12 mouse cellular contexts compared by ENCODE assay signal in the genomic region with DNA sequence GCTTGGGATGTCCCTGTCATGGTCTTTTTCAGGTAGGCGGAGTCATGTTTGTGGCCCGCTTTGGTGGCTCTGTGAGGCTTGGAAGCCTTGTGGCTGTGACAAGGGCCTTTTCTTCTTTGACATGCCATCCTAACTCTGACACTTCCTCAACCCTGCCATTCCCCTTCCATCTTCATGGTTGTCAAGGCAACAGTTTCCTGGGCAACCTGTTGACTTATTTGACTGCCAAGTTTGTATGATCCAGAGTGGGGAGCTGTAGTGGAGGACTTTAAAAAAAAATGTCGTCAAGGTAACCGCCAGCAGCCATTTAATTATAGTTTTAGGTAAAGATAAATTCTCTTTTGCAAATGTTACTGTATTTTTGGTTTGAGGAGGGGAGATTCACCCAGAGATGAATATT. TPM values are rescaled to one million over a fixed set of nuclear protein-coding genes. Genes with fewer than 3 reads are reported as not detected.
DNase-seq lines count a peak whose midpoint lies in the region; ATAC-seq and TF ChIP-seq lines count a peak whose summit lies in the region.
"Had no signal": no experiment of that assay in that cellular context is flagged by ENCODE, and none has a peak within 500 bp of the region (broad histone marks: within the 10 kb centered on the region; RNA-seq: fewer than 3 reads in every experiment).

No protein-coding gene starts in this region.

- H3K36me3 ChIP-seq in embryonic facial prominence, embryonic 10.5 days (replicated peaks), result no peaks in the 10 kb centered on the region
- H3K36me3 ChIP-seq in midbrain, postnatal 0 days (ENCODE audit: insufficient read depth, low read length), result no peaks in the 10 kb centered on the region
- H3K36me3 ChIP-seq: lung, embryonic 15.5 days; stomach, embryonic 15.5 days had no signal

- no peaks in the 10 kb centered on the region for H3K4me1 ChIP-seq in cerebellum, adult 2 months (ENCODE audit: control insufficient read depth, insufficient read depth, low read length)
- peaks cover 46% of the 10 kb centered on the region for H3K4me1 ChIP-seq in embryonic facial prominence, embryonic 10.5 days
- peaks cover 13% of the 10 kb centered on the region for H3K4me1 ChIP-seq in midbrain, postnatal 0 days (ENCODE audit: insufficient read depth, low read length)

- no peak for TF ChIP-seq POLR2A in cerebellum, adult 2 months (IDR thresholded peaks at IDR 0.05; ENCODE audit: borderline replicate concordance, insufficient read depth, low read length)

- intact Hi-C loops in heart, postnatal 36 days (cut with DNase I), result no loop called here

- peak; percentile 43 to 57 for DNase-seq in cerebellum, postnatal 14 days
- DNase-seq in cerebellum, adult 2 months, result no peak
- DNase-seq in embryonic facial prominence, embryonic 10.5 days (ENCODE audit: low spot score), result peak; percentile 43
- DNase-seq in layer of hippocampus, adult 9-10 months (ENCODE audit: low spot score), result peak; percentile 65
- DNase-seq in midbrain, postnatal 0 days (ENCODE audit: low spot score), result peak; percentile 79
- no peak for DNase-seq in Muller cell, postnatal 12 days (ENCODE audit: inconsistent ontology term)
- DNase-seq in heart, postnatal 36 days, result no peak
- DNase-seq in urinary bladder, adult 2 months (ENCODE audit: low spot score), result no peak

- no peak overlapping the region for H3K4me3 ChIP-seq in cerebellum, adult 2 months (replicated peaks; ENCODE audit: insufficient read depth, low read depth, low read length)
- no peak overlapping the region for H3K4me3 ChIP-seq in embryonic facial prominence, embryonic 10.5 days
- no peak overlapping the region for H3K4me3 ChIP-seq in midbrain, postnatal 0 days (ENCODE audit: low read depth, low read length)
- H3K4me3 ChIP-seq: left cerebral cortex, adult 2 months; lung, embryonic 15.5 days; stomach, embryonic 15.5 days had no signal

- no peak overlapping the region for H3K27ac ChIP-seq in cerebellum, adult 2 months (ENCODE audit: insufficient read depth, low read length)
- no peak overlapping the region for H3K27ac ChIP-seq in embryonic facial prominence, embryonic 10.5 days (replicated peaks)
- peak overlapping the region; percentile 64 for H3K27ac ChIP-seq in midbrain, postnatal 0 days (ENCODE audit: low read depth, low read length)
- H3K27ac ChIP-seq: lung, embryonic 15.5 days; stomach, embryonic 15.5 days had no signal

- no peak overlapping the region for H3K4me2 ChIP-seq in midbrain, postnatal 0 days (ENCODE audit: low read depth, low read length, poor library complexity, severe bottlenecking)
- H3K4me2 ChIP-seq: lung, embryonic 15.5 days; stomach, embryonic 15.5 days had no signal

- H3K27me3 ChIP-seq in cerebellum, adult 2 months (ENCODE audit: control insufficient read depth, insufficient read depth, low read length), result 0 out of 2 replicates have a peak, but pooled peaks cover 2% of the 10 kb centered on the region
- H3K27me3 ChIP-seq in embryonic facial prominence, embryonic 10.5 days (replicated peaks; ENCODE audit: low read depth, poor library complexity, severe bottlenecking), result 0 out of 2 replicates have a peak, but pooled peaks cover 5% of the 10 kb centered on the region
- no peaks in the 10 kb centered on the region for H3K27me3 ChIP-seq in midbrain, postnatal 0 days (ENCODE audit: insufficient read depth, low read length)
- H3K27me3 ChIP-seq: lung, embryonic 15.5 days; stomach, embryonic 15.5 days had no signal

- ATAC-seq in midbrain, postnatal 0 days (ENCODE audit: low FRiP score), result peak; percentile 76; the same call in 1 of the 2 replicates
- ATAC-seq: Patski had no signal

- no peak overlapping the region for H3K9ac ChIP-seq in midbrain, postnatal 0 days (replicated peaks; ENCODE audit: low read length, poor library complexity, severe bottlenecking)
- H3K9ac ChIP-seq: lung, embryonic 15.5 days; stomach, embryonic 15.5 days had no signal

- WGBS in cerebellum, adult 2 months, result 38% methylated on average over 4 of the region's 4 CpGs
- 68% methylated on average over 4 of the region's 4 CpGs for WGBS in embryonic facial prominence, embryonic 10.5 days
- 22% methylated on average over 4 of the region's 4 CpGs for WGBS in midbrain, postnatal 0 days

- H3K9me3 ChIP-seq in embryonic facial prominence, embryonic 10.5 days, result no peaks in the 10 kb centered on the region
- H3K9me3 ChIP-seq in midbrain, postnatal 0 days (ENCODE audit: low read length), result no peaks in the 10 kb centered on the region
- H3K9me3 ChIP-seq: lung, embryonic 15.5 days; stomach, embryonic 15.5 days had no signal

- no peak for TF ChIP-seq CTCF in cerebellum, adult 2 months (IDR thresholded peaks at IDR 0.05; ENCODE audit: borderline replicate concordance, insufficient read depth, low read depth, low read length)
- TF ChIP-seq CTCF in midbrain, postnatal 0 days (IDR thresholded peaks at IDR 0.05), result no peak

RNA-seq across cellular contexts. Expression of a gene that starts 56.8 kb away (rescaled TPM):
- 1.5 and 1.8 TPM in 2 replicates for polyA plus RNA-seq in cerebellum, adult 2 months (2012; rRNA removed)
- 1.2 and 1.4 TPM in 2 replicates for polyA plus RNA-seq in embryonic facial prominence, embryonic 10.5 days (2016; fragmentation: Nextera tagmentation; extraction: Ambion mirVana)
- 0.52 and 2.1 TPM in 2 replicates for total RNA-seq in midbrain, postnatal 0 days (2014; rRNA removed)
- polyA plus RNA-seq in midbrain, postnatal 0 days (2015; fragmentation: Nextera tagmentation; extraction: Ambion mirVana), result 1.8 and 2.8 TPM in 2 replicates
- under 1 TPM; 0.08 TPM for total RNA-seq in heart, postnatal 36 days (2021)
- polyA plus RNA-seq in urinary bladder, adult 2 months (2012; rRNA removed), result 3.4 and 16.5 TPM in 2 replicates
- polyA plus RNA-seq: Patski had no signal

Comparison
In these comparisons a context has a peak if more than half of its experiments do, and no peak if none do; other contexts are left out.
1. DNase-seq: peak in cerebellum, postnatal 14 days (2 of 2), embryonic facial prominence, embryonic 10.5 days (single experiment), layer of hippocampus, adult 9-10 months (single experiment) and midbrain, postnatal 0 days (single experiment); none in cerebellum, adult 2 months (0 of 2), Muller cell, postnatal 12 days (single experiment), heart, postnatal 36 days (0 of 2) and urinary bladder, adult 2 months (single experiment).